Mouse (Mus musculus) ZHBTc4 (cell line): ENCODE measurements around the gene Vmn2r27.

Experiments used
- DNase-seq: peaks from one replicate; pipeline ENCODE4 v3.0.0-alpha.2; 2011; ENCODE audit warnings: low read depth, low spot score

Gene Vmn2r27

DNA sequence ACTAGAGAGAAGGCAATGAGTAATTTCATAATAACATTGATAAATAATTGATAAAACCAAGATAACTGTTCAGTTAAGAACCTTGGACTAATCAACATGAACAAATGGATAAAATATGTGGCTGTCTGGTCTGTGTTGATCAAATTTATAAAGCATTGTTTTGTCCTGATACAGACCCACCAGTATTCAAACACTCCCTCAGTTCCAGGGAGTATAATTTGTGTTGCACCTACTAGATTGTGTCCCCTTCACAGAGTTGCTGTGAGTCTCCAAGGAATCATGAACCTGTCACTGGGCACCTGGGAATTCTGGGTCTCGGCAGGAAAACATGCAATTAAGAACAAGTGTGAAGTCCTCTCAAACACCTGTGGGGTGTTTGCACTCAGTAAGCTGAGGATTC lies at the start of gene Vmn2r27:
TSS of gene Vmn2r27 (minus strand) at position 101 of the 400 bp plus-strand sequence.
- DNase-seq = no peak

DNA sequence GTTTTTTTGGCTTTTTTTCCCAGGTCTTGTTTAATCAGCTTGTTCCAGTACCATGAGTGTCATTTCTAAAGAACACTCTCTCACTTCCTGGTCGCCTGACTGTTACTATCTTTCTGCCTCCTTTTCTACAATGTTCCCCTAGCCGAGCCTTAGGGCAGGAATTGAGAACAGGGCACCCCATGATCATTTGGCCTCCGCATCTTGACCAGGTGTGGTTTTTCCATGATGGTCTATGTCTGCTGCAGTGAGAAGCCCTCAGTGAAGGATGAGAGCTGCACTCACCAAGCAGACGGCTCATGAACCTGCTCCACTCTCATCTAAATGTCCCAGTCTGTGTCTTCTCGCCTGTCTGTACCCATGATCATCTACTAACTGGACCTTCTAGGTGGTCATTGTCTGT lies 46.6 kb upstream of the Vmn2r27 start:
- DNase-seq = no peak

DNA sequence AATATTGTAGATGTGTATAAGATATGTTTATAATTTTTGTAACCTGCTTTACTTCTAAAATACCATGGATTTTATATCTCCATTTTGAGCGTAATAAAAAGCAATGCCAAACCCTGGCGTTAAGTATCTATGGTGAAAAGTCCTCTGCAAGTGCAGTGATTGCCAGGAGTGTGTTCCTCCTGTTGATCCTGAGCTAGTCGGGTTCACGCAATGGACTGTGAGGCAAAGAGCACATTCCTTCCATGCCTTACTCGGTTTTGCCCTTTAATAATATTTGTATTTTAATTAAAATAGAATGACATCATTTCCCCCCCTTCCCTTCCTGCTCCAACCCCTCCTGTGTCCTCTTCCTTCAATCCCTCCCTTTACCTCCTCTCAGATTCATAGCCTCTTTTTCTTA lies 46.0 kb upstream of the Vmn2r27 start:
- DNase-seq = no peak

DNA sequence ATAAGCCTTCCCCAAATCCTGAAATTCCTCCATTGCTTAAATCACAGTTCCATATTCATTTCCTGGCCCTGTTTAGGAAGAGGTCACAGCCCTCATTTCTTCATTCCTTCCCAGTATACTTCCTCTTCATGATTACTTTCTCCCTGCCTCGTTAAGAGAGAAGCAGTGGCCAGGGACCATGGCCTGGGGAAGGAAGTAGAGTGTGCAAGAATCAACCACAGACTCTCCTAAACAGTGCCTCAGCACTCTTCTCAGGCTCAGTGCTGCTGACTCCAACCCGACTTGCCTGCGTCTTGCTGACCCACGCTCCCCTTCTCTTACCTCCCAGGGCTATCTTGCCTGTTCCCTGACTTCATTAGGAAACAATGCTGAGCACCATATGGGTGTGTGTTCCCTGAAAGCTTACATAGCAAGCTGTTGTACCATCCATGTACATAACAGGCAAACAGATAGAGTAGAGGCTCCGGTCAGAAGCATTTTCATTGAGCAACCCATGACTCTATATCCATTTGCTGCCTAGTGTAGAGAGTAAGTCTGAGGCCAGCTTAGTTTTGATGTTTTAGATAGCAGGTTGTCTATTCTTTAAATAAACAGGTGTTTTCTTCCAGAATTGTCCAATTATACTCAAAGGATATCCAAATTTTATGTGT lies 41.7 kb upstream of the Vmn2r27 start:
- no peak for DNase-seq

DNA sequence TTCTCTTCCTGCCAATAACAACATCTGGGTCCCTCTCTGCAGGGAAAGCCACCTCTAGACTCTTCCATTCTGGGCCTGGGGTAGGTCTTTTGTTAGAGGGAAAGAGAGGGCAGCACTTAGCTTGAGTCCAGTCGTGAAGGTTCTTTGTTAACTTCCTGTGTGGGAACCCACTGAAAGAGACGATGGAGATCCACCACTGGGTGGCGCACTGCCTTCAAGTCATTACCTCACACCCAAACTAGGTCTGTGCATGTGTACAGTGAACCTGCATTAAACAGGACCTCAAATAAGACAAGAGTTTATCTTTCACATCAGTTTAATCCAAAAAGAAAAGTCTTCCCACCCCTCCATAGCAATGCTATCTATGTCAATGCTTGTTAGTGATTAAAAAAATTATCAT lies 31.0 kb upstream of the Vmn2r27 start:
- DNase-seq = peak; percentile 82

DNA sequence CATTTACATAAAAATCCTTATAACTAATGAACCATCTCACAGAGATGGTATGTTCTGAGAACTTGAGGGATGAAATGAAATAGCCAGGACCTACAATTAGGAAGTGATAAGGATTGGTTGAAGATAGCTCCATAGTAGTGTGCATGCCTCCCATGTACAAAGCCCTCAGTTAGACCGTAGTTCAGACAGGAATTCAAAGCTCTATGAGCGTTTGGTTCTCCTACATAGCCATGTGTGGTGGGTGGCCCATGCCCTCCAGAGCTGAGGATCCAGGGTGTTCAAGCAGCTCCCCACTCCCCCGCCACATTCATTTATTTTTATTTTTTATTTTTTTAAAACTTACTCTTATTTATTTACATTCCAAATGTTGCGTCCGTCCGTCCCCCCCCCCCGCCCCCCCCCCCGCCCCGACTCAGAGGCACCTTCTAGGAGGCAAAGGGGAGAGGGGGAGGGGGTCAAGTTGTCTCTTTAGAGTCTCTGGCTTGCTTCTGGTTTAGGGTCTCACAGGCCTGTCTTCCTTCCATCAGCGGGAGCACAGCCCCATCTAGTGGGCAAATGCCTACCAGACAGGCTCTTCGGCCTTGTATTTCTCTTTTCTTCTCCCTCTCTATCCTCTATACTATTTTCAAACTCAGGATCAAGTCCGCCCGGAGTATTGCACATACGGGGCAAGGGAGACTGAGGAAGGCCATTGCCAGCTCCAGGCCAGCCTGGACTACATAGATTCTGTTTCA lies 28.7 kb upstream of the Vmn2r27 start:
- peak; percentile 81 for DNase-seq

DNA sequence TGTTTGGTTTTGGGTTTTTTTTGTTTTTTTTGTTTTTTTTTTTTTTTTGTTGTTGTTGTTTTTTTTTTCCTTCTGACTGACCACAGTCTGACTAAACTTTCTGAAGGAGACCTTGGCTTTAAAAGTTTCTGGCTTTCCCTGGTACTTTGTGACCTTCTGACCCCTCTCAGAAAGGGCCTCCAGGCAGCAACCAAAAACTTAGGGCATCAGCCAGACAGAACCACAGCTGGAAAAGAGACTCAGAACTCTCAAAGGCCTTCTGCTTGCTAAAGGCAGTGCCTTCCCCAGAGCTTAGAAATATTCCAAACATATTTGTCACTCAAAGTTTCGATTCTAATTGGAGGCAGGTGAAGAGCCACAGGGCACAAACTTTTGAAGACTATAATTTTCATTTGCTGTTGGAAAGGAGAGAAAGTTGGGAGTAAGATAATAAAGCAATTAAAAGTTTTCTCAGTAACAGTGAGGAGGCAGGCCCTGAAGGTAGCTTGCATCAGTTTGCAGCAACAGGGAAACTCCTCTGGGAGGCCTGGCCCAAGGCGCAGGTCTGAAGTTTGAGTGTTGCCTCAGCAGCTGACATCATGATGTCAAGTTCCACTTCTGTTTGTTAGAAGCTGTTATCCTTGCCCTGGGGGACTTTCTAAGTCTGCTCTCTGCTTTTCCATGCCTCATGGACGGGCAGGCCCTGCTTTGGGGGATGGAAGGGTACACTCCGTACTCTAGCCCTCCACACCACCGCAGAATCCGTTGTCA lies 24.2 kb upstream of the Vmn2r27 start:
- no peak for DNase-seq

DNA sequence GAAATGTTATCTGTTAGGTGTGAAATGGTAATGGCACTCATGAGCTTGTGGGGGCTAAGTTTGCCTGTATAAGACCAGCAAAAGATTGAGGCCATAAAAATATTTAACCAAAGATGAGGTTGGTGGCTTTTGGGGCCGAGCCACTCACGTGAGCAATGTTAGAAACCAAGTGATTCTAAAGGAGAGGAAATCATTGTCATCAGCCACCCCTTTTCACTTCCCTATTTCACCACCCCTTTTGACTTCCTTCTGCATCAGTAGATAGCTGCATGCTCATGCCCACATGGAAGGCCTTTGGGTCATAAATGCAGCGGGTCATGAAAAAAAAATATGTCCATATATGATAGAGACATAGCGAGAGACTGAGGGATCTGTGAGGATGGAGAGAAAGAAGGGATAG lies 29.5 kb downstream of the Vmn2r27 start:
- DNase-seq = no peak

DNA sequence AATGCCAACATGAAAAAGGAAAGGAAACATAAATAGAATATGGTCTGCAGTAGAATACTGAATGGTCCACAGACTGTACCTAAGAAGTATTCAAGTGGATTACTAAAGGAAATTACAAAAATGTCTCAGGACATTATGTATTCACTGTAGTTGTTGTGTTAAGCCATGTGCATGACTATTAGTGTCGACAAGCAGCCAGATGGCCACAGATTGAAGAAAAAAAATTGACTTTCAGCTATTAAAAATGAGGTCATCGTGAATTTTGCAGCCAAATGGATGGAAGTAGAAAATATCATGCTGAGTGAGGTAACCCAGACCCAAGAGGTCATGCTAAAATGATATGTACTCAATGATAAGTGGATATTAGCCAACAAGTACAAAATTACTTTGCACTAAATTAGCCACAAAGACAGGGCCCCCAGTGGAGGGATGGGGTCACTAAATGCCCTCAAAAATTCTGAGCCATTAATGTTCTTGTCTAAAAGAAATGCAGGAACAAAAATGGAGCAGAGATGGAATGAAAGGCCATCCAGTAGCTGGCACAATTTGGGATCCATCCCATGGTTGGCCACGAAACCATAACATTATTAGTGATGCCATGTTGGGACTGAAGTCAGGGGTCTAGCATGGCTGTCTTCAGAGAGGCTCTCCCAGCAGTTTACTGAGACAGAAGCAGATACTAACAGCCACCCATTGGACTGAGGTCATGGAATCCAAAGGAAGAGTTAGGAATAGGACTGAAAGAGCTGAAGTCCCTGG lies 63.0 kb downstream of the Vmn2r27 start:
- no peak for DNase-seq

DNA sequence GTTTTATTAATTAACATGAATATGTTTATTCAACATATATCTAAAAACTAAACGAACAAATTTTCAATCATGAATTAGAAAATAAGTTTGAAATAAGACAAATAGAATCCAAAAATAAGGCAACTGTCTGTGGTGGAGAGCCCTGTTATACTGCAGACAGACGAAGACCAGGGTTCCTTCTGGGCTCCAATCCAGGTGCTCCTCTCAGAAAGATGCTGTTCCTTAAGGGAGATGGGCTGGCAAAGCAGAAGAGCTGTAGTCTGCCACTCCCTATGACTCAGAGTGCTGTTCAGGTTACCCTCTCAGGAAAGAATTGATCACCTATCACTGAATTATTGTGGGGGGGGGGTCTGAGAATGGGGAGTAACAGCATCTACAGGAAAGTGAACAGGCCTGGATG lies 65.1 kb downstream of the Vmn2r27 start:
- DNase-seq = no peak

DNA sequence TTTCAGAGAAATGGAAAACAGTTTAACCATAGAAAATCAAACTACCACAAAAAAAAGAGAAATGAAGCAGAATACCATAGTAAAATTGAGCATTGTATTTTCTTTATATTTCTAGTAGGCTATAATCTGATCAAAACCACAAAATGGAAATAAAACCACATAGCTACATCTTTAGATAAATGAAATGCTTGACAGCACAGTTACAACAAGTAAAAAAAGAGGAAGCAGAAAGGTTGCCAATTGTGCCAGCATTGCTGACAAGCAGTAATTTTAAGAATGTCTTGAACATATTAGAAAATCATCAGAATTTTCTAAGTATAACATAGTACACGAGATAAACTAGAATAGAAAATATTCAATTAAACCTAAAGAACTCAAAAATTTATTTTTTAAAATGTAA lies 81.8 kb downstream of the Vmn2r27 start:
- DNase-seq = no peak
